8 mouse cellular contexts compared by ENCODE assay signal in genomic region chr11:120098588-120099511, GRCm38 (mm10). TPM values are rescaled to one million over a fixed set of nuclear protein-coding genes. Genes with fewer than 3 reads are reported as not detected.
DNase-seq lines count a peak whose midpoint lies in the region; ATAC-seq and TF ChIP-seq lines count a peak whose summit lies in the region.

Gene Tepsin (minus strand): TSS chr11:120098731.
Gene Ndufaf8 (plus strand): TSS chr11:120098928.

- TF ChIP-seq POLR2A in ES-Bruce4 (IDR thresholded peaks at IDR 0.05; ENCODE audit: insufficient read depth, low read length) = no peak

- DNase-seq in heart, postnatal 10 days = peak; percentile 100
- DNase-seq in large intestine, adult 2 months (ENCODE audit: low read depth, low spot score) = peak; percentile 89
- peak; percentile 99 for DNase-seq in liver, postnatal 0 days
- DNase-seq in testis, postnatal 10 days (ENCODE audit: low spot score) = peak; percentile 97

- H3K9me3 ChIP-seq in ES-Bruce4 (replicated peaks; ENCODE audit: control insufficient read depth, insufficient read depth, low read length, poor library complexity, severe bottlenecking) = no peaks in the 10 kb centered on the region
- H3K9me3 ChIP-seq in forebrain, embryonic 13.5 days (replicated peaks) = no peaks in the 10 kb centered on the region
- no peaks in the 10 kb centered on the region for H3K9me3 ChIP-seq in liver, postnatal 0 days (ENCODE audit: low read length)
- H3K9me3 ChIP-seq in neural tube, embryonic 14.5 days (ENCODE audit: control insufficient read depth, low read length) = no peaks in the 10 kb centered on the region

- intact Hi-C loops in heart, postnatal 10 days (cut with DNase I) = no loop called here

- under 1% methylated on average over 77 of the region's 77 CpGs for WGBS in forebrain, embryonic 13.5 days
- WGBS in large intestine, adult 2 months = under 1% methylated on average over 77 of the region's 77 CpGs
- under 1% methylated on average over 77 of the region's 77 CpGs for WGBS in liver, postnatal 0 days (ENCODE audit: insufficient replicate concordance)
- under 1% methylated on average over 77 of the region's 77 CpGs for WGBS in neural tube, embryonic 14.5 days

- peak; percentile 98 for ATAC-seq in cerebellum, adult (ENCODE audit: insufficient number of reproducible peaks, low FRiP score, low TSS enrichment)
- ATAC-seq in forebrain, embryonic 13.5 days = peak; percentile 98
- peak; percentile 97 for ATAC-seq in liver, postnatal 0 days
- peak; percentile 97 for ATAC-seq in neural tube, embryonic 14.5 days (ENCODE audit: low read depth)

- no peak for TF ChIP-seq CTCF in ES-Bruce4 (IDR thresholded peaks at IDR 0.05; ENCODE audit: low read depth, low read length)
- TF ChIP-seq CTCF in liver, postnatal 0 days (IDR thresholded peaks at IDR 0.05; ENCODE audit: low read depth) = no peak

- peak within 1 kb of the TSS; percentile 92 for H3K4me2 ChIP-seq in forebrain, embryonic 13.5 days
- H3K4me2 ChIP-seq in liver, postnatal 0 days (ENCODE audit: low read depth, low read length) = peak within 1 kb of the TSS; percentile 97
- peak within 1 kb of the TSS; percentile 79 for H3K4me2 ChIP-seq in neural tube, embryonic 14.5 days (ENCODE audit: low read depth, low read length)

- no peaks in the 10 kb centered on the region for H3K27me3 ChIP-seq in ES-Bruce4 (ENCODE audit: control insufficient read depth, insufficient read depth, low read length, poor library complexity, severe bottlenecking)
- H3K27me3 ChIP-seq in forebrain, embryonic 13.5 days = no peaks in the 10 kb centered on the region
- H3K27me3 ChIP-seq in liver, postnatal 0 days (ENCODE audit: insufficient read depth, low read length) = no peaks in the 10 kb centered on the region
- H3K27me3 ChIP-seq in neural tube, embryonic 14.5 days (ENCODE audit: control insufficient read depth, insufficient read depth, low read length) = no peaks in the 10 kb centered on the region

- peak within 1 kb of the TSS; percentile 89 for H3K4me3 ChIP-seq in ES-Bruce4 (ENCODE audit: low read depth, low read length)
- H3K4me3 ChIP-seq in forebrain, embryonic 13.5 days = peak within 1 kb of the TSS; percentile 75
- H3K4me3 ChIP-seq in liver, postnatal 0 days (ENCODE audit: low read depth, low read length) = peak within 1 kb of the TSS; percentile 82
- peak within 1 kb of the TSS; percentile 75 for H3K4me3 ChIP-seq in neural tube, embryonic 14.5 days (ENCODE audit: low read depth, low read length)

- no peak within 1 kb of the TSS for H3K27ac ChIP-seq in ES-Bruce4 (ENCODE audit: insufficient read depth, low read length)
- H3K27ac ChIP-seq in forebrain, embryonic 13.5 days = peak within 1 kb of the TSS; percentile 86
- peak within 1 kb of the TSS; percentile 91 for H3K27ac ChIP-seq in liver, postnatal 0 days (ENCODE audit: low read depth)
- H3K27ac ChIP-seq in neural tube, embryonic 14.5 days (ENCODE audit: low read depth, low read length) = peak within 1 kb of the TSS; percentile 92

- peaks cover 4% of the 10 kb centered on the region for H3K4me1 ChIP-seq in ES-Bruce4 (ENCODE audit: control insufficient read depth, insufficient read depth, low read length)
- peaks cover 28% of the 10 kb centered on the region for H3K4me1 ChIP-seq in forebrain, embryonic 13.5 days
- H3K4me1 ChIP-seq in liver, postnatal 0 days (ENCODE audit: insufficient read depth) = peaks cover 14% of the 10 kb centered on the region
- peaks cover 13% of the 10 kb centered on the region for H3K4me1 ChIP-seq in neural tube, embryonic 14.5 days (ENCODE audit: control insufficient read depth, insufficient read depth, low read length)

- peak within 1 kb of the TSS; percentile 83 for H3K9ac ChIP-seq in ES-Bruce4 (ENCODE audit: low read depth, poor library complexity, severe bottlenecking)
- peak within 1 kb of the TSS; percentile 88 for H3K9ac ChIP-seq in forebrain, embryonic 13.5 days
- peak within 1 kb of the TSS; percentile 84 for H3K9ac ChIP-seq in liver, postnatal 0 days (replicated peaks)
- H3K9ac ChIP-seq in neural tube, embryonic 14.5 days (replicated peaks; ENCODE audit: low read depth, low read length) = peak within 1 kb of the TSS; percentile 80

- no peaks in the 10 kb centered on the region for H3K36me3 ChIP-seq in ES-Bruce4 (ENCODE audit: control insufficient read depth, insufficient read depth, low read length, poor library complexity, severe bottlenecking)
- peaks cover 37% of the 10 kb centered on the region for H3K36me3 ChIP-seq in forebrain, embryonic 13.5 days (ENCODE audit: poor library complexity, severe bottlenecking)
- peaks cover 21% of the 10 kb centered on the region for H3K36me3 ChIP-seq in liver, postnatal 0 days (replicated peaks; ENCODE audit: insufficient read depth, low read length)
- peaks cover 8% of the 10 kb centered on the region; the same call in 1 of the 2 replicates for H3K36me3 ChIP-seq in neural tube, embryonic 14.5 days (ENCODE audit: control insufficient read depth, insufficient read depth, low read length)

- TF ChIP-seq EP300 in ES-Bruce4 (IDR thresholded peaks at IDR 0.05; ENCODE audit: insufficient read depth, low read depth, low read length) = no peak
- peak; percentile 92 for TF ChIP-seq EP300 in liver, postnatal 0 days (IDR thresholded peaks at IDR 0.05; ENCODE audit: low read depth)

RNA-seq across cellular contexts. Expression of gene Tepsin, which starts in this region (rescaled TPM):
- polyA plus RNA-seq in ES-Bruce4 (2011; ENCODE audit: insufficient read depth, insufficient read length, low read depth, missing spikeins) = 12.2 and 15.6 TPM in 2 replicates
- polyA plus RNA-seq in forebrain, embryonic 13.5 days (2015; fragmentation: Nextera tagmentation; extraction: Ambion mirVana) = 18.0 and 19.0 TPM in 2 replicates
- total RNA-seq in heart, postnatal 10 days (2021) = 10 to 100 TPM in 1 of 2 experiments, 1 to 10 TPM in 1; 9.6 to 11.1 TPM
- polyA plus RNA-seq in large intestine, adult 2 months (2012; rRNA removed) = 51.1 and 76.8 TPM in 2 replicates
- polyA plus RNA-seq in liver, postnatal 0 days (2015; fragmentation: Nextera tagmentation; extraction: Ambion mirVana) = 3.8 and 4.2 TPM in 2 replicates
- 20.7 and 21.1 TPM in 2 replicates for polyA plus RNA-seq in neural tube, embryonic 14.5 days (2014; fragmentation: Nextera tagmentation; extraction: Ambion mirVana)

RNA-seq across cellular contexts. Expression of gene Ndufaf8, which starts in this region (rescaled TPM):
- polyA plus RNA-seq in ES-Bruce4 (2011; ENCODE audit: insufficient read depth, insufficient read length, low read depth, missing spikeins) = 15.3 and 17.2 TPM in 2 replicates
- polyA plus RNA-seq in forebrain, embryonic 13.5 days (2015; fragmentation: Nextera tagmentation; extraction: Ambion mirVana) = 59.2 and 60.5 TPM in 2 replicates
- 10 to 100 TPM; 49.3 to 61.9 TPM for total RNA-seq in heart, postnatal 10 days (2021)
- polyA plus RNA-seq in large intestine, adult 2 months (2012; rRNA removed) = 53.1 and 56.0 TPM in 2 replicates
- polyA plus RNA-seq in liver, postnatal 0 days (2015; fragmentation: Nextera tagmentation; extraction: Ambion mirVana) = 63.4 and 65.4 TPM in 2 replicates
- 49.1 and 61.5 TPM in 2 replicates for polyA plus RNA-seq in neural tube, embryonic 14.5 days (2014; fragmentation: Nextera tagmentation; extraction: Ambion mirVana)
